Mouse (Mus musculus): Measurements from ENCODE around the gene Fam47e. TPM values are rescaled to one million over a fixed set of nuclear protein-coding genes. Genes with fewer than 3 reads are reported as not detected.
A peak's percentile ranks its signal among the peaks of the same experiment; 100 is the strongest.

Gene Fam47e
- polyA plus RNA-seq, 1 experiment from 2014 or later, result 9.8 TPM

DNA sequence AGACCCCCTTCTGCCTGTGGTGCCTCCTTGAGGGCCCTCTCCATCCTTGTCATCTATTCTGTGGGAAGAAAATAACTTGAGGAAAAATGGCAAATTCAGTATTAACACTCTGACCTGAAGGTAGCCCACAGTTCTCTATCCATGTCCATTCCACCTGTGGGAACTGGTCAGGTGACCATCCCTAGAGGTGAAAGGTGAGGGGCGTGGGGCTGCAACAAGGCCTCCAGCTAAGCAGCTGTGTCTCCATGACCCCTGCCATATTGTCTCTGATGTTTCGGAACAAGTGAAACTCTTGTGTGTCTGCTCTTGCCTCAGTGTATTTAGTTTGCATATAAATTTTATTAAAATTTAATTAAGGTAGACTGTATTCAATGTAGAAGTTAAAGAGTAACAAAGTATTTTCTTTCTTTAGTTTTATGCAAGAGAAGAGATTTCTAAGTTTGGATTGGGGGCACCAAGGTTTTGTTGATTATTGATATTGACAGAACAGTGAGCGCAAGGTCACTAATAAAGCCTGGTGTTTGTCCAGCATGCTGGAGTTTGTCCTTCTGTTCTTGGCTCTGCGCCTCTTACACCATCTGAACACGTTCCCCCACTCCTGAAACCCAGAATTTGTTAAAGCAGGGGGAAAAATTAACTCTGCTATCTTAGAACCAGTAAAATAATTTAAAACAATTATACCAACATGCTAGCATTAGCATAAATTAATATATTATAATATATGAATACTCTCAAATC lies 52.8 kb downstream of the Fam47e start:
- no peaks in the 10 kb centered on the region for H3K9me3 ChIP-seq (ENCODE audit: low read length)
- H3K27me3 ChIP-seq (ENCODE audit: insufficient read depth, low read length), result 0 out of 2 replicates have a peak, but pooled peaks cover 2% of the 10 kb centered on the region
- H3K4me2 ChIP-seq (ENCODE audit: low read depth, low read length), result no peak overlapping the region
- DNase-seq (no peak), ATAC-seq (peak; percentile 78)
- peak overlapping the region; percentile 82 for H3K27ac ChIP-seq (ENCODE audit: low read depth)
- no peaks in the 10 kb centered on the region for H3K36me3 ChIP-seq (replicated peaks; ENCODE audit: insufficient read depth, low read length)
- WGBS (ENCODE audit: insufficient replicate concordance), result 54% methylated on average over 5 of the region's 5 CpGs
- H3K4me3 ChIP-seq (ENCODE audit: low read depth, low read length), result no peak overlapping the region
- H3K4me1 ChIP-seq (ENCODE audit: insufficient read depth), result peaks cover 11% of the 10 kb centered on the region
- no peak overlapping the region for H3K9ac ChIP-seq (replicated peaks)
- peak; percentile 43; the same call in 1 of the 2 replicates for TF ChIP-seq EP300 (IDR thresholded peaks at IDR 0.05; ENCODE audit: low read depth)
- TF ChIP-seq CTCF (IDR thresholded peaks at IDR 0.05; ENCODE audit: low read depth), result no peak

DNA sequence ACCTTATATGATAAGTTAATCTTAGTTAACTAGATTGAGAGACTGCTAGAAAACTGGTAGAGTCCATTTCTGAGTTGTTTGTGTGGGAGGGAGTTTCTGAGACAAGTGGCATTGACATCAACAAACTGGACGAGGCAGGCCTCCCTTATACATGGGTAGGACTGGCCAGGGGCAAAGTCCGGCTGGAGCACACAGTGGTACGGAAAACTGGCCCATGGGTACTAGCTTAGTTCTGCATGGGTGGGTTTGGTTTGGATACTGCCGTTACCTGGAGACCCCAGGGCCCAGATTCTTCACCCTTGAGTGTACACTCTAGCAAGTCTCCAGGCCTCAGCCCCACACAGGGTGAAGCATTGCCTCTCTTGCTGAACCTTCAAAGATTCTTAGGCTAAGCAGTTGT lies 57.9 kb downstream of the Fam47e start:
- no peak for TF ChIP-seq EP300 (IDR thresholded peaks at IDR 0.05; ENCODE audit: low read depth)
- TF ChIP-seq CTCF (IDR thresholded peaks at IDR 0.05; ENCODE audit: low read depth), result no peak
- Histone ChIP-seq H3K36me3 (replicated peaks; ENCODE audit: insufficient read depth, low read length) (no peaks in the 10 kb centered on the region), H3K9ac (replicated peaks) (no peak overlapping the region), H3K27me3 (ENCODE audit: insufficient read depth, low read length) (no peaks in the 10 kb centered on the region), H3K4me1 (ENCODE audit: insufficient read depth) (peaks cover 3% of the 10 kb centered on the region; the same call in 1 of the 2 replicates), H3K9me3 (ENCODE audit: low read length) (no peaks in the 10 kb centered on the region), H3K4me3 (ENCODE audit: low read depth, low read length) (no peak overlapping the region), H3K27ac (ENCODE audit: low read depth) (no peak overlapping the region), H3K4me2 (ENCODE audit: low read depth, low read length) (no peak overlapping the region)
- WGBS (ENCODE audit: insufficient replicate concordance), result 80% methylated on average over 4 of the region's 4 CpGs
- ATAC-seq (no peak), DNase-seq (no peak)

- no peak for ATAC-seq
- WGBS (ENCODE audit: insufficient replicate concordance), result 75% methylated on average over 5 of the region's 5 CpGs
- TF ChIP-seq CTCF (IDR thresholded peaks at IDR 0.05; ENCODE audit: low read depth) (no peak), EP300 (IDR thresholded peaks at IDR 0.05; ENCODE audit: low read depth) (no peak)
Measured at GRCm38 (mm10) chr5:92621883-92622282, 67.0 kb downstream of the Fam47e start.

GRCm38 (mm10) chr5:92627896-92628295 lies 73.0 kb downstream of the Fam47e start:
- H3K27me3 ChIP-seq (ENCODE audit: insufficient read depth, low read length), result no peaks in the 10 kb centered on the region
- H3K4me3 ChIP-seq (ENCODE audit: low read depth, low read length), result no peak overlapping the region
- TF ChIP-seq CTCF (IDR thresholded peaks at IDR 0.05; ENCODE audit: low read depth), result no peak
- no peak for TF ChIP-seq EP300 (IDR thresholded peaks at IDR 0.05; ENCODE audit: low read depth)
- ATAC-seq (no peak), DNase-seq (no peak)
- WGBS (ENCODE audit: insufficient replicate concordance), result 74% methylated on average over 7 of the region's 7 CpGs
- H3K4me2 ChIP-seq (ENCODE audit: low read depth, low read length), result no peak overlapping the region
- no peaks in the 10 kb centered on the region for H3K36me3 ChIP-seq (replicated peaks; ENCODE audit: insufficient read depth, low read length)
- no peak overlapping the region for H3K27ac ChIP-seq (ENCODE audit: low read depth)
- H3K4me1 ChIP-seq (ENCODE audit: insufficient read depth), result no peaks in the 10 kb centered on the region
- no peak overlapping the region for H3K9ac ChIP-seq (replicated peaks)
- H3K9me3 ChIP-seq (ENCODE audit: low read length), result no peaks in the 10 kb centered on the region

More at GRCm38 (mm10) chr5:92621883-92622282, 67.0 kb downstream of the Fam47e start:
- Histone ChIP-seq H3K9me3 (ENCODE audit: low read length) (no peaks in the 10 kb centered on the region), H3K9ac (replicated peaks) (no peak overlapping the region), H3K27ac (ENCODE audit: low read depth) (no peak overlapping the region), H3K4me3 (ENCODE audit: low read depth, low read length) (no peak overlapping the region), H3K27me3 (ENCODE audit: insufficient read depth, low read length) (no peaks in the 10 kb centered on the region), H3K4me2 (ENCODE audit: low read depth, low read length) (no peak overlapping the region), H3K36me3 (replicated peaks; ENCODE audit: insufficient read depth, low read length) (no peaks in the 10 kb centered on the region), H3K4me1 (ENCODE audit: insufficient read depth) (no peaks in the 10 kb centered on the region)
- no peak for DNase-seq

- Histone ChIP-seq H3K36me3 (replicated peaks; ENCODE audit: insufficient read depth, low read length) (no peaks in the 10 kb centered on the region), H3K27me3 (ENCODE audit: insufficient read depth, low read length) (no peaks in the 10 kb centered on the region), H3K4me2 (ENCODE audit: low read depth, low read length) (no peak overlapping the region), H3K4me3 (ENCODE audit: low read depth, low read length) (no peak overlapping the region), H3K27ac (ENCODE audit: low read depth) (no peak overlapping the region), H3K4me1 (ENCODE audit: insufficient read depth) (no peaks in the 10 kb centered on the region), H3K9ac (replicated peaks) (no peak overlapping the region), H3K9me3 (ENCODE audit: low read length) (no peaks in the 10 kb centered on the region)
- ATAC-seq (no peak), DNase-seq (no peak)
- no peak for TF ChIP-seq EP300 (IDR thresholded peaks at IDR 0.05; ENCODE audit: low read depth)
- no peak; the same call in 1 of the 2 replicates for TF ChIP-seq CTCF (IDR thresholded peaks at IDR 0.05; ENCODE audit: low read depth)
- 51% methylated on average over 4 of the region's 4 CpGs for WGBS (ENCODE audit: insufficient replicate concordance)
Measured at GRCm38 (mm10) chr5:92633526-92633925, 78.7 kb downstream of the Fam47e start.

DNA sequence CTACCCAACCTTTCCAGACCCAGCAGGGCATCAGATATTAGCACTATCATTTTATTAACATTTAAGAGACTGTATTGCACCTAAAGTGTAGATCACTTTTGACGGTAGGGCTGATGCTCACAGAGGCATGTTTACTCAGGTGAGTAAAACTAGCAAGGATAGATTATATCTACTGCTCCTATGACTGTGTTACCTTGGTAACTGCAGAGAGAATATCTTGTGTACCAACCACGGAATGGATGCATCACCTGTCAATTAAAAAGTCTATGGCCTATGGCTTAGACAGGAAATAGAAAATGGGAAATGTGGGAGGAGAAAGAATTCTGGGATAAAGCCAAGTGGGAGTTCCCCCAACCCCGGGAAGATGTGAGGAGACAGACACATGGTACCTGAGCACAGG lies 80.0 kb downstream of the Fam47e start:
- H3K9ac ChIP-seq (replicated peaks), result no peak overlapping the region
- 54% methylated on average over 3 of the region's 3 CpGs for WGBS (ENCODE audit: insufficient replicate concordance)
- ATAC-seq (no peak), DNase-seq (no peak)
- H3K9me3 ChIP-seq (ENCODE audit: low read length), result no peaks in the 10 kb centered on the region
- H3K27me3 ChIP-seq (ENCODE audit: insufficient read depth, low read length), result no peaks in the 10 kb centered on the region
- no peaks in the 10 kb centered on the region for H3K36me3 ChIP-seq (replicated peaks; ENCODE audit: insufficient read depth, low read length)
- H3K4me1 ChIP-seq (ENCODE audit: insufficient read depth), result no peaks in the 10 kb centered on the region
- H3K27ac ChIP-seq (ENCODE audit: low read depth), result no peak overlapping the region
- TF ChIP-seq EP300 (IDR thresholded peaks at IDR 0.05; ENCODE audit: low read depth), result no peak
- no peak overlapping the region for H3K4me3 ChIP-seq (ENCODE audit: low read depth, low read length)
- H3K4me2 ChIP-seq (ENCODE audit: low read depth, low read length), result no peak overlapping the region
